Mouse (Mus musculus) kidney, embryonic 14.5 days (tissue): Measurements from ENCODE around the gene Rfc1. TPM values are rescaled to one million over a fixed set of nuclear protein-coding genes. Genes with fewer than 3 reads are reported as not detected.

Experiments used
- ATAC-seq: fragments of 200-750 bp; cut with Nextera tagmentation; 2 replicates; pipeline ENCODE4 v1.8.0; 2017; ENCODE audit warnings: moderate number of reproducible peaks, mild to moderate bottlenecking, moderate TSS enrichment, moderate library complexity; ENCODE audit not compliant: low FRiP score, low TSS enrichment
- H3K27ac ChIP-seq: fragments of 300-500 bp; sonication (generic); 2 replicates; pipeline ENCODE4 v1.5.1; 2014; ENCODE audit warnings: low read depth, mild to moderate bottlenecking, low read length, moderate library complexity, mixed read lengths
- H3K27me3 ChIP-seq: fragments of 300-500 bp; sonication (generic); 2 replicates; pipeline ENCODE4 v1.6.1; 2014; ENCODE audit warnings: mild to moderate bottlenecking, low read length; ENCODE audit not compliant: control insufficient read depth, insufficient read depth
- H3K36me3 ChIP-seq: fragments of 300-500 bp; sonication (generic); 2 replicates; pipeline ENCODE4 v1.6.1; 2014; ENCODE audit warnings: low read length, mixed read lengths; ENCODE audit not compliant: control insufficient read depth, insufficient read depth
- H3K4me1 ChIP-seq: fragments of 300-500 bp; sonication (generic); 2 replicates; pipeline ENCODE4 v1.6.1; 2014; ENCODE audit warnings: low read length, mixed read lengths; ENCODE audit not compliant: control insufficient read depth, insufficient read depth
- H3K4me2 ChIP-seq: fragments of 300-500 bp; sonication (generic); replicated peaks from 2 replicates; pipeline ENCODE4 v1.6.1; 2014; ENCODE audit warnings: low read depth, mild to moderate bottlenecking, low read length
- H3K4me3 ChIP-seq: fragments of 300-500 bp; sonication (generic); 2 replicates; pipeline ENCODE4 v1.5.1; 2014; ENCODE audit warnings: mild to moderate bottlenecking, low read length
- H3K9ac ChIP-seq: fragments of 300-500 bp; sonication (generic); 2 replicates; pipeline ENCODE4 v1.6.1; 2014; ENCODE audit warnings: low read depth, mild to moderate bottlenecking, low read length, moderate library complexity
- H3K9me3 ChIP-seq: fragments of 300-500 bp; sonication (generic); 2 replicates; pipeline ENCODE4 v1.6.1; 2016; ENCODE audit warnings: low read length; ENCODE audit not compliant: control insufficient read depth
- WGBS: fragments of 180-500 bp; shearing (Covaris S2); extraction: QIAGEN DNeasy Blood & Tissue Kit; methylation state at CpG from one replicate; pipeline ENCODE4 v1.1.7; 2014; 5-methylcytosine and 5-hydroxymethylcytosine counted together
- polyA plus RNA-seq: library from polyadenylated mRNA; unstranded; fragments of >200 nt; fragmentation: Nextera tagmentation; extraction: Ambion mirVana; gene quantifications from 2 replicates; pipeline ENCODE4 v1.2.1, GENCODE M21; 2014

The Rfc1 gene
- 94.5 and 100 TPM in 2 replicates for polyA plus RNA-seq

- WGBS, result under 1% methylated on average over 55 of the region's 65 CpGs
- no peaks in the 10 kb centered on the region for H3K27me3 ChIP-seq
- peak within 1 kb of the TSS; percentile 85 for H3K27ac ChIP-seq
- H3K4me2 ChIP-seq, result peak within 1 kb of the TSS; percentile 78
- peaks cover 3% of the 10 kb centered on the region; the same call in 1 of the 2 replicates for H3K36me3 ChIP-seq
- H3K9me3 ChIP-seq, result no peaks in the 10 kb centered on the region
- H3K4me3 ChIP-seq, result peak within 1 kb of the TSS; percentile 94
- H3K9ac ChIP-seq, result peak within 1 kb of the TSS; percentile 89
- H3K4me1 ChIP-seq, result peaks cover 7% of the 10 kb centered on the region; the same call in 1 of the 2 replicates
- ATAC-seq, result peak; percentile 97
These were observed at the start of gene Rfc1 for GRCm38 (mm10) chr5:65335298-65336074. TSS of gene Rfc1 (minus strand) at chr5:65335670.

GRCm38 (mm10) chr5:65374746-65375145 lies 39.3 kb upstream of the Rfc1 start:
- Histone ChIP-seq H3K9ac (no peak overlapping the region), H3K27ac (no peak overlapping the region), H3K36me3 (no peaks in the 10 kb centered on the region), H3K27me3 (no peaks in the 10 kb centered on the region), H3K9me3 (no peaks in the 10 kb centered on the region), H3K4me1 (no peaks in the 10 kb centered on the region), H3K4me2 (no peak overlapping the region), H3K4me3 (no peak overlapping the region)
- no peak for ATAC-seq
- 79% methylated on average over 7 of the region's 7 CpGs for WGBS

GRCm38 (mm10) chr5:65371551-65371950 lies 36.1 kb upstream of the Rfc1 start:
- H3K36me3 ChIP-seq, result no peaks in the 10 kb centered on the region
- H3K4me1 ChIP-seq, result no peaks in the 10 kb centered on the region
- no peaks in the 10 kb centered on the region for H3K9me3 ChIP-seq
- H3K9ac ChIP-seq, result no peak overlapping the region
- 90% methylated on average over 7 of the region's 7 CpGs for WGBS
- no peak overlapping the region for H3K4me2 ChIP-seq
- no peak overlapping the region for H3K4me3 ChIP-seq
- no peak overlapping the region for H3K27ac ChIP-seq
- no peak for ATAC-seq
- H3K27me3 ChIP-seq, result no peaks in the 10 kb centered on the region

- no peak overlapping the region for H3K9ac ChIP-seq
- H3K4me2 ChIP-seq, result no peak overlapping the region
- ATAC-seq, result no peak
- no peak overlapping the region for H3K27ac ChIP-seq
- no peaks in the 10 kb centered on the region for H3K27me3 ChIP-seq
- H3K9me3 ChIP-seq, result no peaks in the 10 kb centered on the region
- no peak overlapping the region for H3K4me3 ChIP-seq
- H3K4me1 ChIP-seq, result no peaks in the 10 kb centered on the region
- 90% methylated on average over 11 of the region's 11 CpGs for WGBS
- H3K36me3 ChIP-seq, result no peaks in the 10 kb centered on the region
These were observed 32.4 kb upstream of the Rfc1 start for GRCm38 (mm10) chr5:65367837-65368236.

- WGBS, result 76% methylated on average over 3 of the region's 3 CpGs
- Histone ChIP-seq H3K4me1 (no peaks in the 10 kb centered on the region), H3K36me3 (no peaks in the 10 kb centered on the region), H3K27ac (no peak overlapping the region), H3K4me3 (no peak overlapping the region), H3K9me3 (no peaks in the 10 kb centered on the region), H3K4me2 (no peak overlapping the region), H3K9ac (no peak overlapping the region), H3K27me3 (no peaks in the 10 kb centered on the region)
- no peak for ATAC-seq
These were observed 22.3 kb upstream of the Rfc1 start for GRCm38 (mm10) chr5:65357771-65358170.

GRCm38 (mm10) chr5:65356851-65357250 lies 21.4 kb upstream of the Rfc1 start:
- no peak overlapping the region for H3K9ac ChIP-seq
- no peak overlapping the region for H3K4me2 ChIP-seq
- 83% methylated on average over 6 of the region's 6 CpGs for WGBS
- ATAC-seq, result no peak
- no peaks in the 10 kb centered on the region for H3K4me1 ChIP-seq
- H3K27ac ChIP-seq, result no peak overlapping the region
- no peak overlapping the region for H3K4me3 ChIP-seq
- no peaks in the 10 kb centered on the region for H3K36me3 ChIP-seq
- no peaks in the 10 kb centered on the region for H3K27me3 ChIP-seq
- no peaks in the 10 kb centered on the region for H3K9me3 ChIP-seq

- Histone ChIP-seq H3K27ac (no peak overlapping the region), H3K4me1 (no peaks in the 10 kb centered on the region), H3K27me3 (no peaks in the 10 kb centered on the region), H3K36me3 (no peaks in the 10 kb centered on the region), H3K9me3 (no peaks in the 10 kb centered on the region), H3K9ac (no peak overlapping the region), H3K4me2 (no peak overlapping the region), H3K4me3 (no peak overlapping the region)
- WGBS, result 78% methylated on average over 5 of the region's 5 CpGs
- no peak for ATAC-seq
These were observed 19.5 kb upstream of the Rfc1 start for GRCm38 (mm10) chr5:65354985-65355384.

- Histone ChIP-seq H3K4me1 (no peaks in the 10 kb centered on the region), H3K4me2 (no peak overlapping the region), H3K4me3 (no peak overlapping the region), H3K9ac (no peak overlapping the region), H3K27ac (no peak overlapping the region), H3K36me3 (no peaks in the 10 kb centered on the region), H3K27me3 (no peaks in the 10 kb centered on the region), H3K9me3 (no peaks in the 10 kb centered on the region)
- ATAC-seq, result no peak
- WGBS, result 83% methylated on average over 3 of the region's 3 CpGs
These were observed 18.6 kb upstream of the Rfc1 start for GRCm38 (mm10) chr5:65354097-65354496.

GRCm38 (mm10) chr5:65350508-65350907 lies 15.0 kb upstream of the Rfc1 start:
- no peaks in the 10 kb centered on the region for H3K27me3 ChIP-seq
- no peak overlapping the region for H3K9ac ChIP-seq
- no peak overlapping the region for H3K4me3 ChIP-seq
- H3K27ac ChIP-seq, result no peak overlapping the region
- 63% methylated on average over 10 of the region's 10 CpGs for WGBS
- H3K4me2 ChIP-seq, result no peak overlapping the region
- no peaks in the 10 kb centered on the region for H3K9me3 ChIP-seq
- no peak for ATAC-seq
- H3K4me1 ChIP-seq, result no peaks in the 10 kb centered on the region
- H3K36me3 ChIP-seq, result no peaks in the 10 kb centered on the region
